Mouse (Mus musculus) ZHBTc4 (cell line): ENCODE data around the gene Ndufv1.
A peak's percentile ranks its signal among the peaks of the same experiment; 100 is the strongest.
"Not testable (repeated sequence)": the region's sequence is repeated elsewhere in the genome, so short reads cannot be mapped to it uniquely, and the experiment has no call there.

Source experiments
- DNase-seq: peaks from one replicate; pipeline ENCODE4 v3.0.0-alpha.2; 2011; ENCODE audit warnings: low read depth, low spot score

The Ndufv1 gene

GRCm38 (mm10) chr19:4012432-4013022 is at the start of gene Ndufv1:
TSS of gene Ndufv1 (minus strand) at chr19:4012806.
- peak; percentile 100 for DNase-seq

DNA sequence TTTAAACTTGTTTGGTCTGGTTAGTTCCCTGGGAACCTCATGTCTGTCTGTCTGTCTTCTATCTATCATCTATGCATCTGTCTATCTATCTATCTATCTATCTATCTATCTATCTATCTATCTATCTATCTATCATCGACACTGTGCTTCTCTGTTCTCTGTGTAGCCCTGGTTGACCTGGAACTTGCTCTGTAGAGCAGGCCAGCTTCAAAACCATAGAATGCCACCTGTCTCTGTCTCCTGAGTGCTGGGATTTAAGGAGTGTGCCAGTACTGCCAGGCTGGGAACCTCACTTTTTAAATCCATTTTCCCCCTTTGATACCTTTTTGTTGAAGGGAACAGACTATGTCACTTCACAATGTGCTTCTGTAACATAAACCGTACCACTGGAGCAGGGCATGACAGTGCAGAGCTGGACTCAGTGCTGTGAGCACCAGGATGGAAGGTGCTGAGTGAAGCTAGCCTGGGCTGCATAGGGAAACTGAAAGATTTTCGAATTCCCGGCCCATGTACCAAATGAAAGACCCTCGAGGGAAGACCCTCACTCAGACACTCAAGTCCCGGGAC is 48.4 kb upstream of the Ndufv1 start:
- DNase-seq, result no peak

DNA sequence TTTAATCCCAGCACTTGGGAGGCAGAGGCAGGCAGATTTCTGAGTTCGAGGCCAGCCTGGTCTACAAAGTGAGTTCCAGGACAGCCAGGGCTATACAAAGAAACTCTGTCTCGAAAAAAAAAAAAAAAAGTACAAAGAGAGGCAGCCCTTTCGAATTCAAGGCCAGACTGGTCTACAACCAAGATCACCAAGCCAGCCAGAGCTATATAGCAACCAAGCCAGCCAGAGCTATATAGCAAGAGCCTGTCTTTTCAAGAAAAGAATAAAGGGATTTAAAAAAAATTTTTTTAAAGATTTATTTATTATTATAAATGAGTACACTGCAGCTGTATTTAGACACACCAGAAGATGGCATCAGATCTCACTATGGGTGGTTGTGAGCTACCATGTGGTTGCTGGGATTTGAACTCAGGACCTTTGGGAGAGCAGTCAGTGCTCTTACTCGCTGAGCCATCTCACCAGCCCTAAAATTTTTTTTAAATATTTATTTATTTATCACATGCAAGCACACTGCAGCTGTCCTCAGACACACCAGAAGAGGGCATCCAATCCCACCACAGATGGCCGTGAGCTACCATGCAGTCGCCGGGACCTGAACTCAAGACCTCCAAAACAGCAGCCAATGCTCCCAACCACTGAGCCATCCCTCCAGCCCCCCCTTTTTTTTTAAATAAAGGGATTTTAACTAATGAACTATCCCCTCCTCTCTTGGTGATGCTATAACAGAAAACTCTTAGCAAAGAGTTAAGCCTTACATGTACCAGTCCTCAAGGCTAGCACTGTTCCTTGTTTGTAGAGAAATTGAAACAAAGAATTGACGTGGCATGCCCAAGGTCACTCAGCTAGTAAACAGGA is 47.7 kb upstream of the Ndufv1 start:
- not testable (repeated sequence) for DNase-seq

GRCm38 (mm10) chr19:4059069-4059740 is 46.6 kb upstream of the Ndufv1 start, which contains the start of gene Gstp3:
TSS of gene Gstp3 (minus strand) at chr19:4059569.
- peak; percentile 86 for DNase-seq

DNA sequence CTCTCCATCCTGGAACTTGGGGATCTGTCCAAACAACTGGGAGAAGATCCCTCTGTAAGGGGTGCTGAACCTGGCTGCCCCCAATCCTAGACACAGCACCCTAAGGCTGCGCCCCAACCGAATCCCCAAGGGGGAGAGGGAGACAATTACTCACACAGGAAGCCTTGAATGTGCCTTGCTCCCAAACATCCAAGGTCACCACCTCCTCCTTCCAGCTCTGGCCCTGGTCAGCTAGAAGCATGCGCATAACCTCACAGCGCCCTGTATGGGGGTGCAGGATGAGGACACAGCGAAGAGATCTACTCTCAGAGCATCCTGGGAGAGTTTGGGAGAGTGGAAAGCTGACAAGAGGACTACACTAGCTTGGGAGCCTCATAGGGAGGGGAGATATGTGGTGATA is 46.0 kb upstream of the Ndufv1 start:
- DNase-seq, result no peak

- no peak for DNase-seq
These were observed 45.4 kb upstream of the Ndufv1 start for GRCm38 (mm10) chr19:4057962-4058361.

DNA sequence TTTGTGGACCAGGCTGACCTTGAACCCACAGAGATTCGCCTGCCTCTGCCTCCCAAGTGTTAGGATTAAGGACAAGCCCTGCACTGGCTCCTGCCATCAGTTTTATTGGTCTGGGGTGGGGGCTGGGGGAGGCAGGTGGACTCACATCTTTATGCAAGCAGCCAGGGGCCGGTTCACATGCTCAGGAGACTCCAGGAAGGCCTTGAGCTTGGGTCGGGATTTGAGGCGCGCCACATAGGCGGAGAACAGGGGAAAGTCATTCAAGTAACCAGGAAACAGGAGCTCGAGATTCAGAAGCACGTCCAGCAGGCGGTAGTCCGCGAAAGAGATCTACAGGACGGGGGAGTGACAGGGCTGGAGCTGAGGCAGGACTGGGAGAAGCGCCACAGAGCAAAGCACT is 44.8 kb upstream of the Ndufv1 start:
- DNase-seq, result peak; percentile 60

GRCm38 (mm10) chr19:4056727-4057126 is 44.1 kb upstream of the Ndufv1 start:
- no peak for DNase-seq

- peak; percentile 71 for DNase-seq
These were observed 43.5 kb upstream of the Ndufv1 start for GRCm38 (mm10) chr19:4055947-4056693.

GRCm38 (mm10) chr19:4055216-4055946 is 42.8 kb upstream of the Ndufv1 start:
- DNase-seq, result no peak

DNA sequence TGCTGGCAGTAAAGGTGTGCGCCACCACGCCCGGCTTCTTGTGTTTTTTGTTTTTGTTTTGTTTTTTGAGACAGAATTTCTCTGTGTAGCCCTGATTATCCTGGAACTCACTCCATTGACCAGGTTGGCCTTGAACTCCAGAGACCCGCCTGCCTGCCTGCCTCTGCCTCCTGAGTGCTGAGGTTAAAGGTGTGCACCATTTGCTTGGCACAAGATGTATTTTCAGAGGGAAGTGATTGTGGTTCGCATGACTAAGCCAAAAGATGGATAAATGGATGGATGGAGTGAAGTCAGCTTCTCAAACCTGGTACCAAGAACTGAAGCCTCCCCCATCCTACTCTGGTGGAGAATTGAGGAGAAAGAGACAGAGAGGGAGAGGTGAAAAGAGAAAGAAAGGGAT is 42.0 kb upstream of the Ndufv1 start:
- no peak for DNase-seq

DNA sequence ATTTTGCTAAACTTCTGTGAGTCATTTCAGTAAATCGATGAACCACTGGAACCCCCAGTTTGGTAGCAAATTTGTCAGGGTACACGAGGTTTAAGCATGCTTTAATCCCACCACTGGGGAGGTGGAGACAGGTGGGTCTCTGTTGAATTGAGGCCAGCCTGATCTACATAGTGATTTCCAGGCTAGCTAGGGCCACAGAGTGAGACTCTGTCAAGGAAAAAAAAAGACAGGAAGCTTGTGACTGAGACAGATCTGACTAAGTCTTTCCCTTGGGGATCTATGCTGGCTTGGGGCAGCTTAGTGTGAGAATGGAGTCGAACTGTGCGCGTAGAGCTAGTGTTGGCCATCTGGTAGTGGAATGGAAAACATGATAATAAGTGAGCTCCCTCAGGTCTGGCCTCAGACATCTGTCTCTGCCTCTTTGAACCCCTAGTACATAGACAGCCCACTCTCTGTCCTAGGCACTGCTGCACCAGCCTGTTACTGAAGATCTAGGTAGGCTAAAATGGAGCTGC is 40.0 kb upstream of the Ndufv1 start:
- no peak for DNase-seq

DNA sequence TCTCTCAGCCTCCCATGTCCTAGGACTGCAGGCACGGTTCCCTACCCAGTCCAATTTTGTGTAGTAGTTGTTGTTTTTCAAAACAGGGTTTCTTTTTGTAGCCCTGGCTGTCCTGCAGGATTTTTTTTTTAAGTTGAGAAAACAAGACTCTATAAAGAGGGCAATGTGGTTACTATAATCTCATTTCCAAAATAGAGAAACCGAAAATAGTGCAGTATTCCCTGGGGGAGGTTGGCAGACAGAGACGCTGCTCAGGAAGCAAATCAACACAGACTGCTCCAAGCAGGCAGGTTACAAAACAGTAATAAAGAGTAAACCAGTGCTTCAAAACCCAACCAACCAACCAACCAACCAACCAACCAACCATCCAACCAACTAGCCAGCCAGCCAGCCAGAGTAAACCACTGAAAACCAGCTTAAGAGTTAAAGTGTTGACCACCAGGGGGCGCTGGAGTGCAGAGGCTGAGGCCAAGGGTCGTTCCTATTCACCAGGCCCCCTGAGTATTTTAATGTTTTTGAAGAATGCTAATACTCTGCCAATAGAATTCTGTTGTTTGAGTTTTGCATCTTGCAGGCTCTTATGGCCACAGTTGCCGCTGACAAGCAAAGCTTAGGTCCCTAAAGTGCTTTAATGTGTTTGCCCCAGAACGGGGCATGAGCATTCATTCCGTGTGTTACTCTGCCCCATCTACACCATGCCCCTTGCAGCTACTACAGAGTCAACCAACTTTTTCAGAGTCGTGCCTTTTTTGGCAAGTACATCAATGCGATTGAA is 39.3 kb upstream of the Ndufv1 start:
- peak; percentile 74 for DNase-seq

GRCm38 (mm10) chr19:4051016-4051415 is 38.4 kb upstream of the Ndufv1 start:
- peak; percentile 68 for DNase-seq

GRCm38 (mm10) chr19:4049069-4049468 is 36.5 kb upstream of the Ndufv1 start:
- DNase-seq, result not testable (repeated sequence)

GRCm38 (mm10) chr19:4047859-4048258 is 35.3 kb upstream of the Ndufv1 start:
- peak; percentile 92 for DNase-seq

- peak; percentile 88 for DNase-seq
These were observed 34.3 kb upstream of the Ndufv1 start for GRCm38 (mm10) chr19:4046866-4047254.

GRCm38 (mm10) chr19:4045966-4046865 is 33.6 kb upstream of the Ndufv1 start, which contains the start of gene Gstp2:
TSS of gene Gstp2 (minus strand) at chr19:4046023.
- DNase-seq, result peak; percentile 96

- not testable (repeated sequence) for DNase-seq
These were observed 31.5 kb upstream of the Ndufv1 start for GRCm38 (mm10) chr19:4044109-4044508.
